Mouse (Mus musculus) left cerebral cortex, postnatal 10 days (tissue): ENCODE data around the gene Ypel1. TPM values are rescaled to one million over a fixed set of nuclear protein-coding genes. Genes with fewer than 3 reads are reported as not detected.
A peak's percentile ranks its signal among the peaks of the same experiment; 100 is the strongest.

Source experiments
- DNase-seq, 2 experiments: peaks; one replicate each; pipeline ENCODE4 v3.0.0; 2021 to 2022; ENCODE audit warnings: low spot score in 2 of 2, mixed read lengths in 1 of 2; ENCODE audit errors: extremely low spot score in 1 of 2
- intact Hi-C: fragments of 180-260 bp; cut with DNase I; formaldehyde crosslinking; loops from one replicate; pipeline ENCODE4 v1.15.1; 2025
- total RNA-seq, 2 experiments: library from RNA; stranded (reverse); gene quantifications; 2 replicates each; pipeline ENCODE4 v1.2.3; 2021

Gene Ypel1
- total RNA-seq, 2 experiments from 2014 or later, result 78.5 to 91.2 TPM

- no peak for DNase-seq
- intact Hi-C loops, result no loop called here
Measured at GRCm38 (mm10) chr16:17082121-17082792, 12.8 kb downstream of the Ypel1 start.

GRCm38 (mm10) chr16:17085636-17086035 is 16.1 kb downstream of the Ypel1 start:
- intact Hi-C loops, result no loop called here
- no peak for DNase-seq

DNA sequence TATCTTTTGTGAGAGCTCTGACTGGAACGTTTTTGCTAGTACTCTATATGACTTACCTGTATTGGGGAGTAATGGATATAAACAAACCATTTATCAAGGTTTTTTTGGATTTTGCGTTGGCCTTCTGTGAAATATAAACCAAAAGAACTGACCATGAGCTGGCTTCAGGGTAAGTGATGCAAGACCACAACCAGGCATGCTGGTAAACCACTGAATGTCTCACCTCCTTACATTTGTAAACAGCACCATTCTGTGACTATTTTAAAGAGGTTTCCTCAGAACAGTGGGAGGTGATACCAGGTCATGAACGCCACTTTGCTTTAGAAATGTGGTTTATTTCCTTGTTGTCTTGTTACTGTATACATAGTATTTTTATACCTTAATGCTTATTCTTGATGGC is 16.7 kb downstream of the Ypel1 start:
- intact Hi-C loops, result no loop called here

GRCm38 (mm10) chr16:17086669-17087193 is 17.2 kb downstream of the Ypel1 start:
- no peak for DNase-seq
- intact Hi-C loops, result no loop called here

More for the DNA sequence above, 16.7 kb downstream of the Ypel1 start:
- DNase-seq, result no peak

- no peak for DNase-seq
- intact Hi-C loops, result no loop called here
Measured at GRCm38 (mm10) chr16:17088346-17088745, 18.9 kb downstream of the Ypel1 start.

GRCm38 (mm10) chr16:17096938-17097337 is 27.4 kb downstream of the Ypel1 start:
- intact Hi-C loops, result loop anchor here (10.0 kb wide), 1 partner anchor 178 kb away; the partner anchor contains the start of gene Tmem191c
- DNase-seq, result no peak

GRCm38 (mm10) chr16:17102630-17103220 is 33.2 kb downstream of the Ypel1 start:
- no peak for DNase-seq
- intact Hi-C loops, result no loop called here

GRCm38 (mm10) chr16:17104600-17104999 is 35.1 kb downstream of the Ypel1 start:
- intact Hi-C loops, result no loop called here
- no peak for DNase-seq

- DNase-seq, result peak; percentile 66 to 76
- intact Hi-C loops, result no loop called here
Measured at GRCm38 (mm10) chr16:17110771-17111743, 41.6 kb downstream of the Ypel1 start, which contains the start of gene Ppil2. Gene Ppil2, minus strand, starts transcription at chr16:17111257.

- intact Hi-C loops, result no loop called here
Measured at GRCm38 (mm10) chr16:17117309-17117799, 47.9 kb downstream of the Ypel1 start.

DNA sequence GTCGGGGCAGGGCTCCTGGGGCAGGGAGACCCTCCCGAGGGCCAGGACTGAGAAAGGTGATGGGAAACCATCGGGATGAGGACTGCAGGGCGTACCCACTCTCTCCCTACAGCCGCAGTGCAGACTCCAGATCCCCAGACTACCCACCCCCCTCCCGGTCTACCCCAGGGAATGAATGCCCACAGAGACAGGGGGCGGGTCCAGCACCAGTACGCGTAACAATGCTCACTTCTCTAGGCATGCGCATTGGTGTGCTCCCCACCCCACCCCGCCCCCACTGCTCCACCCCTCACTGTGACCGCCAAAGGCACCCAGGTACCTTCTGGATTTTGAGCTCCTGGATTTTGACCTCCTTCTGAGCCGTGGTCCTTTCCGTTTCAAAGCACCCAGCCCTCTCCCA is 52.1 kb downstream of the Ypel1 start:
- intact Hi-C loops, result no loop called here
- no peak for DNase-seq

More at GRCm38 (mm10) chr16:17117309-17117799, 47.9 kb downstream of the Ypel1 start:
- DNase-seq, result no peak

DNA sequence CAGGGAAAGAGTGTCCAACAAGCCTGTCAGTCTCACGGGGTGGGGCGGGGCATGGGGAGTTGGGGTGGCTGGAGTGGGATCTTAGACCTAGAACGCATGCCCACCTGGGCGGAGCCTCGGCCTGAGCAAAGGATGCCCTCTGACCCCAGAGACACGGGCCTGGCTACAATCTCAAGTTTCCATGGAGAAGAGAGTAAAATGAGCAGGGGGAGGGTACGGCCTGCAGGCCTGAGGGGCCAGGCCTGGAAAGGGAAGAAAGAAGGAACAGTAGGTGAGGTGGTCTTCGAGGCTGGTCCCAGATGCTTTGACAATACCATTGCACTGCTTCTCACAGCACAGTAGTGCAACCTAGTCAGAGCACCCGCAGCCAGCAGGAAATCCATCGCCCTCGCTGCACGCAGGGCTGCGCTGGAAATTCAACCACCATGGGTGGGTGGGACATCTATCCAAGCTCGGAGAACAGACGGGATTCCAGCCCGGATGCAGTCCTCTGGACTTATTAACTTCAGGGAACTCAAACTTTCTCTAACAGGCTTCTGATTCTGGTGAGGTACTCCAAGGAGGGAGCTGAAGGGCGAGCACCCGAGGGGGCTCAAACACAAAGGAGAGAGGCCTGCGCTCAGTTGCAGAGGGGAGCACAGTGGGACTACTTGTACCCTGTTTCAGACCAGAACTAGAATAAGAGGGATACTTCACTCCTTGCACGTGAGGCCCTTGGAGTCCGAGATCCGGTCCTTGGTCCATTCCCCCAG is 54.8 kb downstream of the Ypel1 start:
- intact Hi-C loops, result no loop called here
- no peak for DNase-seq

GRCm38 (mm10) chr16:17124871-17125520 is 55.5 kb downstream of the Ypel1 start, which contains the start of gene 2610318N02Rik:
Gene 2610318N02Rik, minus strand, starts transcription at chr16:17125167.
- intact Hi-C loops, result no loop called here
- DNase-seq, result peak; percentile 42 to 84

GRCm38 (mm10) chr16:17127292-17127691 is 57.8 kb downstream of the Ypel1 start:
- peak in 1 of 2 experiments; percentile 61 for DNase-seq
- intact Hi-C loops, result no loop called here

GRCm38 (mm10) chr16:17131191-17132088 is 61.9 kb downstream of the Ypel1 start:
- intact Hi-C loops, result loop anchor here (5.0 kb wide), 1 partner anchor 146 kb away; the partner anchor contains the start of gene Tmem191c

GRCm38 (mm10) chr16:17132089-17132905 is 62.8 kb downstream of the Ypel1 start, which contains the start of gene Sdf2l1:
Gene Sdf2l1, minus strand, starts transcription at chr16:17132383.
- intact Hi-C loops, result loop anchor here (5.0 kb wide), 1 partner anchor 145 kb away; the partner anchor contains the start of gene Tmem191c
- peak; percentile 96 to 98 for DNase-seq

More at GRCm38 (mm10) chr16:17131191-17132088, 61.9 kb downstream of the Ypel1 start:
- DNase-seq, result peak in 1 of 2 experiments; percentile 44
